Mouse (Mus musculus) liver, adult 2 months (tissue): ENCODE results near the gene Plcz1.

Experiments
- CTCF ChIP-seq: fragments of 200-500 bp; IDR thresholded peaks from 2 replicates; pipeline ENCODE4 v1.5.1; 2011; ENCODE audit warnings: low read depth, low read length, control low read depth
- POLR2A ChIP-seq: fragments of 200-500 bp; IDR thresholded peaks from 2 replicates; pipeline ENCODE4 v1.6.1; 2011; ENCODE audit warnings: low read length, control low read depth; ENCODE audit not compliant: insufficient read depth; ENCODE audit errors: extremely low read depth

- TF ChIP-seq CTCF, result no peak
- no peak for TF ChIP-seq POLR2A
These were observed 69.5 kb downstream of the Plcz1 start for GRCm38 (mm10) chr6:139971608-139972298.
